Comparison of ENCODE assay signal across 8 mouse cellular contexts in the genomic region with DNA sequence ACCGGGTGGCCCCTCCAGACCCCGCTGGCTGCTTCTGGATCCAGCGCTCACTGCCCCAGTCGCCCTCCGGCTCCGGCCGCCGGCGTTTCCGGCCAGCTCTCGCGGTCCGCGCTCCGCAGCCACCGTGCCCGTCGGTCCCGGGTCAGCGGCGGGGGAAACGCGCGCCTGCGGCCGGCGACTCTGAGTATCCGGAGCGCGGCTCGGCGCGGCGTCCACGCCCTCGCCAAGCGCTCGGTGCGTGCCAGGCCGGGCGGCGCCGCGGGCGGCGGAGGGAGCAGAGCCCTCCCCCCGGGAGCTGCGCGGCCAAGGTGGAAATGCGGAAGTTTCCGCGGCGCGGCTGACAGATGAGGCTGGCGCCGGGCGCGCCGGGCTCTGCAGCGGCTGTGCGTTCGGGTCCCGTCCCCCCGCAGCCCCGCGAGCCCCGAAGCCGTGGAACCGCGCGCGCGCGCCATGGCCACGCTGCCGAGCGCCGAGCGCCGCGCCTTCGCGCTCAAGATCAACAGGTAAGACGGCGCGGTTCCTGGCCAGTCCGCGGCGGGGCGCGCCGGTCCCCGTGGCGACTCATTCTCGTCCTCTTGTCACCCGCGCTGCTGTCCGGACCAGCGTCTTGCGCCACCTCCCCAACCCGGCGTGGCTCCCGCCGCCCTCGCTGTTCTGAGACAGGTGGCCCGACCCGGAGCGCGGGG. TPM values are rescaled to one million over a fixed set of nuclear protein-coding genes. Genes with fewer than 3 reads are reported as not detected.
DNase-seq lines count a peak whose midpoint lies in the region; ATAC-seq lines count a peak whose summit lies in the region.

A gene (plus strand): TSS at position 334 of the 686 bp plus-strand sequence.

- H3K9me3 ChIP-seq in hindbrain, embryonic 13.5 days: no peaks in the 10 kb centered on the region

- DNase-seq in ES-CJ7 (ENCODE audit: low read depth, low spot score): peak; percentile 48
- peak; percentile 27 for DNase-seq in c-Kit-negative CD71-positive TER-119-positive erythroid progenitor cells, embryonic 14.5 days (ENCODE audit: low read depth, low spot score)
- peak; percentile 28 to 43 for DNase-seq in frontal cortex, postnatal 36 days (ENCODE audit: low spot score in 2 of 2)
- DNase-seq in left cerebral cortex, adult 11 months (ENCODE audit: low spot score): peak; percentile 10
- DNase-seq in lung, postnatal 25 days (ENCODE audit: low spot score): peak; percentile 84
- peak; percentile 31 for DNase-seq in ovary, postnatal 14 days (ENCODE audit: low spot score)
- peak; percentile 80 for DNase-seq in thymus, postnatal 25 days

- H3K4me1 ChIP-seq in hindbrain, embryonic 13.5 days (replicated peaks): peaks cover 15% of the 10 kb centered on the region

- H3K27ac ChIP-seq in hindbrain, embryonic 13.5 days: no peak within 1 kb of the TSS

- peak; percentile 57 for ATAC-seq in hindbrain, embryonic 13.5 days (ENCODE audit: low FRiP score)

- H3K4me3 ChIP-seq in hindbrain, embryonic 13.5 days: peak within 1 kb of the TSS; percentile 72

- H3K4me2 ChIP-seq in hindbrain, embryonic 13.5 days: peak within 1 kb of the TSS; percentile 99

- H3K36me3 ChIP-seq in hindbrain, embryonic 13.5 days: no peaks in the 10 kb centered on the region

- H3K9ac ChIP-seq in hindbrain, embryonic 13.5 days: peak within 1 kb of the TSS; percentile 71

- peaks cover 80% of the 10 kb centered on the region for H3K27me3 ChIP-seq in hindbrain, embryonic 13.5 days

- under 1% methylated on average over 93 of the region's 109 CpGs for WGBS in hindbrain, embryonic 13.5 days

RNA-seq across cellular contexts. Expression of the gene that starts here (rescaled TPM):
- 1.4 and 2.2 TPM in 2 replicates for polyA plus RNA-seq in hindbrain, embryonic 13.5 days (2015; fragmentation: Nextera tagmentation; extraction: Ambion mirVana)

Comparison
In these comparisons a context has a peak if more than half of its experiments do, and no peak if none do; other contexts are left out.
1. DNase-seq: peak in every context shown above with its lines; median percentile 84 in lung, postnatal 25 days; 80 in thymus, postnatal 25 days; 48 in ES-CJ7; 36 in frontal cortex, postnatal 36 days; 31 in ovary, postnatal 14 days; 27 in c-Kit-negative CD71-positive TER-119-positive erythroid progenitor cells, embryonic 14.5 days; 10 in left cerebral cortex, adult 11 months.